Mouse (Mus musculus) E14TG2a.4 (cell line): Measurements from ENCODE around the gene Krt16.

Experiments
- CTCF ChIP-seq: conservative IDR thresholded peaks from 2 replicates; pipeline ENCODE4 v1.5.1; 2014; ENCODE audit warnings: low read length
- NANOG ChIP-seq: IDR thresholded peaks from 2 replicates; pipeline ENCODE4 v1.6.1; 2014; ENCODE audit warnings: borderline replicate concordance, low read length, mixed read lengths
- POU5F1 ChIP-seq: IDR thresholded peaks from 2 replicates; pipeline ENCODE4 v1.6.1; 2014; ENCODE audit warnings: low read length, borderline replicate concordance

DNA sequence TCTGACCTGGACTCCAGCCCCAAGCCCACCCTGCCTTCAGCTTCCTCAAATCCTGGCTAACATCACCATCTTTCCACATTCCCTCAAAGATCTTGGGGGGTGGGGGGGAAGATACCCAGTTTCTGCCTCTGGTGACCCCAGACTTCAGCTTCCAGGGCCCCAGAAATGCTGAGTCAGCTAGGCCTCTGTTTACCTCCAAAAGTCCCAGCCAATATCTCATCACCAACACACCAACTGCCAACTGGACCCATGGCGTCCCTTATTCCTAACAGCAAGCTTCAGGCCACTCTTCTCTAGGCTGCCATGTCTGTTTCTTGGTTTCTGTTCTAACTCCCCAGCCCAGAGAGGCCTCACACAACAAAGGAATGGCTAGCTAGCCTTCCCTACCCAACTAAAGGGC is 23.2 kb upstream of the Krt16 start:
- TF ChIP-seq CTCF, result no peak
- TF ChIP-seq NANOG, result no peak
- TF ChIP-seq POU5F1, result no peak
